Mouse (Mus musculus) testis, postnatal 10 days (tissue): Measurements from ENCODE around the gene Ints5.
A peak's percentile ranks its signal among the peaks of the same experiment; 100 is the strongest.
"Not testable (repeated sequence)": the region's sequence is repeated elsewhere in the genome, so short reads cannot be mapped to it uniquely, and the experiment has no call there.

ENCODE experiments used
- DNase-seq: peaks from one replicate; pipeline ENCODE4 v3.0.0; 2021; ENCODE audit warnings: low spot score

Gene Ints5

GRCm38 (mm10) chr19:8892829-8893766, at the start of gene Ints5:
Gene Ints5 (plus strand): TSS chr19:8893005.
- DNase-seq: peak; percentile 86

GRCm38 (mm10) chr19:8844371-8845129, 48.3 kb upstream of the Ints5 start:
- peak; percentile 93 for DNase-seq

- DNase-seq: no peak
These were observed 44.4 kb upstream of the Ints5 start for GRCm38 (mm10) chr19:8848356-8848755.

GRCm38 (mm10) chr19:8850402-8850901, 42.4 kb upstream of the Ints5 start, which contains the start of gene Lrrn4cl:
Gene Lrrn4cl (plus strand): TSS chr19:8850768.
- DNase-seq: no peak

- no peak for DNase-seq
These were observed 41.2 kb upstream of the Ints5 start for GRCm38 (mm10) chr19:8851639-8852038.

- DNase-seq: no peak
These were observed 40.4 kb upstream of the Ints5 start for GRCm38 (mm10) chr19:8852236-8852928.

GRCm38 (mm10) chr19:8853117-8853516, 39.7 kb upstream of the Ints5 start:
- DNase-seq: no peak

- peak; percentile 80 for DNase-seq
These were observed 35.1 kb upstream of the Ints5 start for GRCm38 (mm10) chr19:8857689-8858088.

- DNase-seq: no peak
These were observed 33.8 kb upstream of the Ints5 start for GRCm38 (mm10) chr19:8859018-8859417.

GRCm38 (mm10) chr19:8864265-8864664, 28.5 kb upstream of the Ints5 start:
- DNase-seq: no peak

- not testable (repeated sequence) for DNase-seq
These were observed 22.4 kb upstream of the Ints5 start for GRCm38 (mm10) chr19:8870381-8870780.

- no peak for DNase-seq
These were observed 22.0 kb upstream of the Ints5 start for GRCm38 (mm10) chr19:8870838-8871237.

GRCm38 (mm10) chr19:8871267-8872186, 21.3 kb upstream of the Ints5 start, which contains the start of gene Ubxn1:
Gene Ubxn1 (plus strand): TSS chr19:8871496.
- DNase-seq: peak; percentile 94

GRCm38 (mm10) chr19:8872266-8872840, 20.5 kb upstream of the Ints5 start:
- no peak for DNase-seq

GRCm38 (mm10) chr19:8875031-8875430, 17.8 kb upstream of the Ints5 start:
- no peak for DNase-seq

GRCm38 (mm10) chr19:8880311-8881033, 12.3 kb upstream of the Ints5 start, which contains the start of gene Uqcc3:
Gene Uqcc3 (minus strand): TSS chr19:8880923.
- DNase-seq: peak; percentile 91

GRCm38 (mm10) chr19:8881034-8881392, 11.8 kb upstream of the Ints5 start:
- DNase-seq: no peak

- no peak for DNase-seq
These were observed 9.2 kb upstream of the Ints5 start, which contains the start of the genes Lbhd1 and Gm49403 for GRCm38 (mm10) chr19:8883616-8884015. Gene Lbhd1 (plus strand): TSS chr19:8883732. Gene Gm49403 (plus strand): TSS chr19:8883930.

GRCm38 (mm10) chr19:8886916-8887584, 5.8 kb upstream of the Ints5 start:
- DNase-seq: no peak
